Mouse (Mus musculus) cerebellum, adult 2 months (tissue): ENCODE data around the gene Actc1.

ENCODE experiments used
- CTCF ChIP-seq: fragments of 200-500 bp; IDR thresholded peaks from 2 replicates; pipeline ENCODE4 v1.5.1; 2011; ENCODE audit warnings: low read depth, mild to moderate bottlenecking, control low read depth, low read length, moderate library complexity, borderline replicate concordance; ENCODE audit not compliant: insufficient read depth
- POLR2A ChIP-seq: fragments of 200-500 bp; IDR thresholded peaks from 2 replicates; pipeline ENCODE4 v1.6.1; 2011; ENCODE audit warnings: low read length, control low read depth, borderline replicate concordance; ENCODE audit not compliant: insufficient read depth

GRCm38 (mm10) chr2:114013295-114013771 lies 40.0 kb downstream of the Actc1 start, which contains the start of gene Gjd2:
- no peak for TF ChIP-seq POLR2A
- no peak for TF ChIP-seq CTCF
